Mouse (Mus musculus) ES-E14 (cell line): ENCODE measurements around the gene Ptprn2.

Experiments
- CHD2 ChIP-seq: IDR thresholded peaks from 2 replicates; pipeline ENCODE4 v1.6.1; 2014; ENCODE audit warnings: mild to moderate bottlenecking, low read depth, low read length, inconsistent platforms
- MAFK ChIP-seq: IDR thresholded peaks from 2 replicates; pipeline ENCODE4 v1.6.1; 2014; ENCODE audit warnings: mild to moderate bottlenecking, low read depth, low read length, inconsistent platforms; ENCODE audit not compliant: insufficient read depth
- ZC3H11A ChIP-seq: IDR thresholded peaks from 2 replicates; pipeline ENCODE4 v1.6.1; 2012; ENCODE audit warnings: low read depth, mild to moderate bottlenecking, inconsistent platforms, low read length, borderline replicate concordance

- TF ChIP-seq CHD2 (no peak), MAFK (no peak), ZC3H11A (no peak)
Measured at GRCm38 (mm10) chr12:116943883-116944282, 458.4 kb downstream of the Ptprn2 start.
